Mouse (Mus musculus): ENCODE measurements at regions not wholly inside any gene's neighbourhood (a gene's known extent, or its start where the extent isn't known, plus 50 kb on each side); places are given as distances from the start of the nearest gene placed in this dataset.

GRCm38 (mm10) chr5:33512253-33512884, 78.6 kb upstream of the Nkx1-1 start:
- DNase-seq (ENCODE audit: low spot score) = no peak

DNA sequence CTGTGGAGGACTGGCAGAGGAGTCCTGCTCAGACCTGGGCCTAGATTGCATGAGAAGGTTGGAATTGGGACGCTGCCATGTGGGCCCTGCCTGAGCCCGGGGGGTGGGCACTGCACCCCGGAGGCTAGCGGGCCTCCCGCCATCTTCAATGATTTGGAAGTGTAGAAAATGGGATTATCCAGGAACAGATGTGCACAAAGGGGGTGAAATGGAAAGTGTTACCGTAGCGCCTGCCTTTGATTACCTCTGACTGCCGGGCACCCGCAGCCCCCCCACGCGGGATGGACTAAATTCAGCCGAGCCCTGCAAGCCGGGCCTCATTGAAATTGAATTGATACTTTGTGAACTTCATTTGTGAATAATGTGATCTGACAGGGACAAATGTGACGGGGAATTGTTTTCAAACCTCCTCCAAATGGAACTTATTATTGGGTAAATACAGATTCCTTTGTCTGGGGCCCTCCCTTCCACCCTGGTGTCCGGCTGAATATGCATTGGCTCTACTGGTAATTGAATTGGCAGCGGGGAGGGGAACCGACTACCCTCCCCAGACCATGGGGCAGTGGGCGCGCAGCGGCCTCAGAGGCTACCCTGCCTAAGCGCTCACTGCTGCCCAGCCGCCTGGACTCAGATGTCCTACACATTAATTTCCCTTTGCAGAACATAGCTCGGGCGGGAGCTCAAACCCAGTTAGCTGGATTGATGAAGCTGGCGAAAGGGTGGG, 77.9 kb upstream of the Nkx1-1 start:
- DNase-seq (ENCODE audit: low spot score) = no peak

DNA sequence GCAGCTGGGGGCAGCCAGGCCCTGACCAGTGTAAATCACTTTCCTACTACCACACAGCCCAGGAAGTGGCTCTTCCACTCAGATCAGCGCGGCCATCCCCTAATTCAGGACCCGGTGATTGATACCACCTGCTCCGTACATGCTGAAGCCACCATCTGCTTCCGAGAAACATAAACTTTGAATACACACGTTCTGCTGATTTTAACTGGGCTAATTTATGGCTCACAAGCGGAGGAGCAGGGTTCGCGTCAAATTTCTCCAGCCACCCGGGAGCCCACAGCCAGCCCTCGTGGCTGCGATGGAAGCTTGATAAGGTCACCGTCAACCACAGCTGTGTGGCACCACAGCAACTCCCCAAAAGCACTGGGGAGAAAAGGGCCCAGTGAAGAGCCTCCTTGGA, 72.0 kb upstream of the Nkx1-1 start:
- no peak for DNase-seq (ENCODE audit: low spot score)

DNA sequence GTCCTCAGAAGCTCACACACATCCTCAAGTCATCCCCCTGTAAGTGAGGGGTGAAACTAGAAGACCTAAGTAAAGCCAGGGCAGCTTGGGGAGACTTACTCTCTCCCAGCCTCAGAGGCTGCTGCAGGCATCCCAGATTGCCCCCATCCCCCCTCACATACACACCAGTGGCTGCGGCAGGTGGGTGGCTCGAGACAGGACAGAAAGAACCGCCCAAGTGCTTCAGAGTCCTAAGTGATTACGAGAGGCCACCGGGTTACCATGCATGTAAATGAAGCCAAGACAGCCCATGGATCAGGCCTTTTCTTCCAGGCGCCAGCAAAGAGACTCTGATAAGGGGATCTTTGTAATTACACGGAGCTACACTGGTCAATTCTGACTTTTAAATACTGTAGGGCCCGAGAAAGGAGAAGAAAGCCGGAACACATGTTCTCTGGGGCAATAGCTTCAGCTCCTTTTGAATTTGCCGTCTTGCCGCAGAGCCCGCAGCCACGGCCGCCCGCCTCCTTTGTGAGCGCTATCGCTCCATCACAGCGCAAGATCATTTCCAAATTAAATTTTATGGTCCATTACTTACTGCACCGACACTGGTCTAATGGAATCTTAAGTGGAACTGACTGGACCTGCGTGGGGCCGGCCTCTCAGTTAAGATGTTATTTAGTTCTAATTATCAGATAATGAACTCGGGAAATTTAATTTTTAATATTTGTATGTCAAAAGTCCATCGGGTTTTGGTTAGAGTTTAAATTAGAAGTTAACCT, 68.1 kb upstream of the Nkx1-1 start:
- DNase-seq (ENCODE audit: low spot score) = no peak

- DNase-seq (ENCODE audit: low spot score) = no peak
These were observed 67.4 kb upstream of the Nkx1-1 start for GRCm38 (mm10) chr5:33501211-33501610.

GRCm38 (mm10) chr5:33495900-33496529, 62.2 kb upstream of the Nkx1-1 start:
- peak; percentile 82 for DNase-seq (ENCODE audit: low spot score)

DNA sequence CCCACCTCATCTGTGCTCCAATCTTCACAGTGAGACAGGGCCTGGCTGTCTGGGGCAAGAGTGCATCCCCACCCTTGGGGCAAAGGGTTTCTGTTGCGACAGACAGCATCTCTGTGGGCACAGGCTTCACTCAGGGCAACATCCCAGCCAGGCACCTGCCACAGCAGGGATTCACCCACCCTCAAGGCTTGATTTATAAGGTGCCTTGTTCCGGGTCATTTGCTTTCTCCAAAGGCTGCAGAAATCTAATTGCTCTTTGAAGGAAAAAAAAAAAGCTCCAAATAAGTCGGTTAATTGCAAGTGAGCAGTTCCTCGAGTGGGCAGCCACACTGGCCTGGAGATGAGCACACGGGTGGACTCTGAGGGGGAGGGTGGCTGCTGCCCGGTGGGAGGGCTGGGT, 61.5 kb upstream of the Nkx1-1 start:
- no peak for DNase-seq (ENCODE audit: low spot score)

GRCm38 (mm10) chr5:33492604-33493315, 59.0 kb upstream of the Nkx1-1 start:
- DNase-seq (ENCODE audit: low spot score) = no peak

- DNase-seq (ENCODE audit: low spot score) = no peak
These were observed 55.5 kb upstream of the Nkx1-1 start for GRCm38 (mm10) chr5:33489286-33489685.

DNA sequence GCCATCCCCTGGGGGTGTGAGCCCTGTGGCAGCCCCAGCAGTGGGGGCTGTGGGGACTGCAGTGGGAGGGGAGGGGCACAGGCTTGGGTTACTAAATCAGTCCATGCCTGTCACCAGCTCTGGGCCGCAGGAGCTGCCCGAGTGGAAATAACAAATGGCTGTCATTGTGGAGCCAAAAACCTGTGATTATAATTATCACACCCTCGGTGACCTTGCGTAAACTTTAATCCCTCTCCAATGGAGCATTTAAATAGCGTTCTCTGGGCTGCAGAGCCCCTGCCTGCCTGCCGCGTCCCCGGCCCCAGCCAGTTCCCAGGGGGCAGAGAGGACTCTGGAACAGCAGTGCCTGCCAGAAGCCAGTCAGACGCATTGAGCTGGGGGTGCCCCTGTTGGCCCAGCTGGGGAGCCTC, 54.4 kb upstream of the Nkx1-1 start:
- no peak for DNase-seq (ENCODE audit: low spot score)

DNA sequence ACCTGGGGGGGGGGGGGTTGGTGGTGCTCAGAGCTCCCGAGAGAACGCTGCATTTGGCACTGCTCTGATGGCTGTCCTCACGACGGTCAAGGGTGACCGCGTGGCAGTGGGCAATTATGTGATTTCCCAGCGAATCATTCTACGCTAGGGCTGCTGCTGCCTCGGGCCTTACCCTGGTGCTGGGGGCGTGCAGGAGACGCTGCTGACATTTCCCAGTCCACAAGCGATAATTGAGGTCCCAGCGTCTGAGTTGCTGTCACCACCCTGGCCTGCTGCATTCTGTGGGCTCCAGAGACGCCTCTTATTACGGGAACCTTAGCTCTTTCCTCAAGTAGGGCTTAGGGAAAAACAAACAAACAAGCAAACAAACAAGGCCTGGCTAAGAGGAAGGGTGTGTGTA, 52.0 kb upstream of the Nkx1-1 start:
- DNase-seq (ENCODE audit: low spot score) = no peak

Data from ovary, postnatal 36 days (tissue).